Mouse (Mus musculus) liver, postnatal 0 days (tissue): Measurements from ENCODE around the gene Ampd3.

Source experiments
- CTCF ChIP-seq: sonication (generic); IDR thresholded peaks from 2 replicates; pipeline ENCODE4 v1.5.1; 2016; ENCODE audit warnings: antibody characterized with exemption, low read depth
- EP300 ChIP-seq: IDR thresholded peaks from 2 replicates; pipeline ENCODE4 v1.6.1; 2016; ENCODE audit warnings: antibody characterized with exemption, low read depth, mild to moderate bottlenecking

- no peak for TF ChIP-seq CTCF
- TF ChIP-seq EP300 = no peak
Observed at GRCm38 (mm10) chr7:110833024-110833423, 65.0 kb downstream of the Ampd3 start.
